Mouse (Mus musculus): ENCODE data around the gene Loxl3. TPM values are rescaled to one million over a fixed set of nuclear protein-coding genes. Genes with fewer than 3 reads are reported as not detected.

Gene Loxl3
- polyA plus RNA-seq, 1 experiment, result 18.8 TPM

GRCm38 (mm10) chr6:83014482-83015466 lies 19.2 kb upstream of the Loxl3 start:
- no peak overlapping the region for H3K4me3 ChIP-seq (ENCODE audit: insufficient read depth, low read length)
- H3K4me1 ChIP-seq (ENCODE audit: control insufficient read depth, insufficient read depth, low read length), result peaks cover 45% of the 10 kb centered on the region
- no peak overlapping the region; the same call in 1 of the 2 replicates for H3K27ac ChIP-seq (ENCODE audit: insufficient read depth, low read depth, low read length)

GRCm38 (mm10) chr6:83015749-83016148 lies 18.2 kb upstream of the Loxl3 start:
- no peak overlapping the region for H3K27ac ChIP-seq (ENCODE audit: insufficient read depth, low read depth, low read length)
- H3K4me1 ChIP-seq (ENCODE audit: control insufficient read depth, insufficient read depth, low read length), result peaks cover 38% of the 10 kb centered on the region
- TF ChIP-seq CTCF (IDR thresholded peaks at IDR 0.05; ENCODE audit: low read depth, low read length), result no peak
- TF ChIP-seq POLR2A (IDR thresholded peaks at IDR 0.05; ENCODE audit: borderline replicate concordance, low read depth, low read length), result no peak
- no peak overlapping the region for H3K4me3 ChIP-seq (ENCODE audit: insufficient read depth, low read length)

More at GRCm38 (mm10) chr6:83014482-83015466, 19.2 kb upstream of the Loxl3 start:
- TF ChIP-seq POLR2A (IDR thresholded peaks at IDR 0.05; ENCODE audit: borderline replicate concordance, low read depth, low read length) (no peak), CTCF (IDR thresholded peaks at IDR 0.05; ENCODE audit: low read depth, low read length) (no peak)

DNA sequence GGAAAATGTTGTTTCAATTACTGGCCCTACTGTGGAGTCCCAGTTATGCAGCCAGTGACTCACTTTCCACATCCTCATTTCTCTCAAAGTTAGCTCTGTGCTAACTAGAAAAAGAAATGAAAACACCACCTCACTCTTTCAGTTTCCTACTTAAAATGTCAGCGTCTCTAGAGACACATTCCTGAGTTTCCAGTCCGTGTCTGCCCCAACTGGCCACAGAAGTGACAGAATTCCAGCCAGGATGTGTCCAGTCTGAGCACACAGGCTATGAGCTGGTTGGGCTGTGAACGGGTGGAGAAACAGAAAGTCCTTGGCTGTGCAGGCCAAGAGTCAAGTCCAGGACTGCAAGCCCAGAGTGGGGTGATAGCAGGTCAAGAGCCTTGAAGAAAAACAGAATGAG lies 16.8 kb upstream of the Loxl3 start:
- Histone ChIP-seq H3K4me3 (ENCODE audit: insufficient read depth, low read length) (peak overlapping the region; percentile 28; the same call in 1 of the 2 replicates), H3K4me1 (ENCODE audit: control insufficient read depth, insufficient read depth, low read length) (peaks cover 36% of the 10 kb centered on the region), H3K27ac (ENCODE audit: insufficient read depth, low read depth, low read length) (peak overlapping the region; percentile 88)
- TF ChIP-seq POLR2A (IDR thresholded peaks at IDR 0.05; ENCODE audit: borderline replicate concordance, low read depth, low read length) (no peak), CTCF (IDR thresholded peaks at IDR 0.05; ENCODE audit: low read depth, low read length) (no peak)

DNA sequence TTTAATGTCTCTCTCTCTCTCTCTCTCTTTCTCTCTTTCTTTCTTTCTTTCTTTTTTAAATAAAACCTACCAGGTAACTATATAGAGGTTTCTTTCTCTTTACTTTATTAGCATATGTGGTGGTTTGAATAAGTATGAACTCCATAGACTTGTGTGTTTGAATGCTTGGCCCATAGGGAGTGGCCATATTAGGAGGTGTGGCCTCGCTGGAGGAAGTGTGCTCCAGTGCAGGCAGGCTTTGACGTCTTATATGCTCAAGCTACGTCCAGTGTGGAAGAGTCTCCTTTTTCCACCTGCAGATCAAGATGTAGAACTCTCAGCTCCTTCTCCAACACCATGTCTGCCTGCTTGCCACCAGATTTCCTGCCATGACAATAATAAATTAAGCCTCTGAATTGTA lies 14.9 kb upstream of the Loxl3 start:
- TF ChIP-seq POLR2A (IDR thresholded peaks at IDR 0.05; ENCODE audit: borderline replicate concordance, low read depth, low read length) (no peak), CTCF (IDR thresholded peaks at IDR 0.05; ENCODE audit: low read depth, low read length) (no peak)

GRCm38 (mm10) chr6:83020121-83020520 lies 13.9 kb upstream of the Loxl3 start:
- TF ChIP-seq POLR2A (IDR thresholded peaks at IDR 0.05; ENCODE audit: borderline replicate concordance, low read depth, low read length) (no peak), CTCF (IDR thresholded peaks at IDR 0.05; ENCODE audit: low read depth, low read length) (no peak)

More for the DNA sequence above, 14.9 kb upstream of the Loxl3 start:
- Histone ChIP-seq H3K4me3 (ENCODE audit: insufficient read depth, low read length) (no peak overlapping the region), H3K27ac (ENCODE audit: insufficient read depth, low read depth, low read length) (no peak overlapping the region), H3K4me1 (ENCODE audit: control insufficient read depth, insufficient read depth, low read length) (peaks cover 28% of the 10 kb centered on the region)

DNA sequence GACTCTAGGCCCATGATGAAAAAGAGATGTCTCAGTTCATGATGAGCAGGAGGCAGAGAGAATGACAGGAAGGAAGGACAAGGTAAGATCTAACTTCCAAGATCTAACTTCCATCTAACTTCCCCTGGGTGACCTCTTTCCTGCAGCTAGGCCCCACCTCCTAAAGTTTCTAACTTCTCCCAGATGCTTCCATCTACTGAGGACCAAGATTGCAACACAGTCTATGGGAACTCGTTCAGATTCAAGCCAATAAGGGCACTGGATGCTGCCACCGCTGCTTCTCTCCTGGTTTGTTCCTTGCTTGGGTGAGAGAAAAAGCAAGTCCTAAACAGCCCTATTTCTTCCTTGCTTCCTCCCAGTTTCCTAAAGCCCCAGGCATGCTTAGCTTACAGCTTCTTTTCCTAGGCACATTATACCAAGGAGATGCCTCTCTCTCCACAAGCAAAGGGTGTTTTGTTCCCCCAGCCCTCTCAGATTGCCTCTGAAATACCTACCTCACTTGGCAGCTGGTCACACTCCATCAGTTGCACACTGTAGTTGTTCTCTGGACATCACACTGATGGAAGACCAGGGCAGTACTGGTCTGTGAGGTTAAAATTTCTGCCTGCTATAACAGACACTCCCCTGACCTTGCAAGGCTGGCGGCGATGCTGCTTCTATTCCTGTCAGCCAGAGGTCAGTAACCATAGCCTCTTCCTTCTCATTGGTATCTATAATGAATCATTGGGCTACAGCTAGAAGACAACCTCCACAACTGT lies 13.0 kb upstream of the Loxl3 start:
- TF ChIP-seq POLR2A (IDR thresholded peaks at IDR 0.05; ENCODE audit: borderline replicate concordance, low read depth, low read length) (no peak), CTCF (IDR thresholded peaks at IDR 0.05; ENCODE audit: low read depth, low read length) (no peak)
- no peak overlapping the region for H3K27ac ChIP-seq (ENCODE audit: insufficient read depth, low read depth, low read length)
- no peak overlapping the region for H3K4me3 ChIP-seq (ENCODE audit: insufficient read depth, low read length)
- peaks cover 35% of the 10 kb centered on the region for H3K4me1 ChIP-seq (ENCODE audit: control insufficient read depth, insufficient read depth, low read length)

More at GRCm38 (mm10) chr6:83020121-83020520, 13.9 kb upstream of the Loxl3 start:
- peaks cover 34% of the 10 kb centered on the region for H3K4me1 ChIP-seq (ENCODE audit: control insufficient read depth, insufficient read depth, low read length)
- H3K27ac ChIP-seq (ENCODE audit: insufficient read depth, low read depth, low read length), result no peak overlapping the region
- H3K4me3 ChIP-seq (ENCODE audit: insufficient read depth, low read length), result no peak overlapping the region

DNA sequence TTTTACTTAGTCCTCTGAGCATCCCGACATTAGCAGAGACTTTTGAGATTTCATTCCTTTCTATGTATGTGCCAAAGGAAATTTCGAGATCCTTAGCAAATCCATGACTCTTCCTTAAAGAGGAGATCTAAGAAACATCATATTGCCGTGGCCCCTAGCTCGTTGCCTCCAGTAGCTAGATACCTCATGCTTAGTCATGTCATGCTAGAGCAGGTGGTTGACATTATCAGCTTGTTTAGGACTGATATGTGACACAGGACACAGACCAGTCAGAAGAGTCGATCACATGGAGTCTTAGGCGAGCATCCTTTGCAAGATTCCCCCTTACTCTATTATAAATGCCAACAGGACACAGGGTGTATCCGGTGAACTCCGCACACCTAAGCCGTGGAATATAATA lies 11.0 kb upstream of the Loxl3 start:
- Histone ChIP-seq H3K27ac (ENCODE audit: insufficient read depth, low read depth, low read length) (no peak overlapping the region), H3K4me3 (ENCODE audit: insufficient read depth, low read length) (no peak overlapping the region), H3K4me1 (ENCODE audit: control insufficient read depth, insufficient read depth, low read length) (peaks cover 27% of the 10 kb centered on the region)
- no peak for TF ChIP-seq POLR2A (IDR thresholded peaks at IDR 0.05; ENCODE audit: borderline replicate concordance, low read depth, low read length)
- TF ChIP-seq CTCF (IDR thresholded peaks at IDR 0.05; ENCODE audit: low read depth, low read length), result no peak

- H3K27ac ChIP-seq (ENCODE audit: insufficient read depth, low read depth, low read length), result no peak overlapping the region
- no peak overlapping the region for H3K4me3 ChIP-seq (ENCODE audit: insufficient read depth, low read length)
- H3K4me1 ChIP-seq (ENCODE audit: control insufficient read depth, insufficient read depth, low read length), result peaks cover 27% of the 10 kb centered on the region
These were observed 10.2 kb upstream of the Loxl3 start for GRCm38 (mm10) chr6:83023786-83024185.

GRCm38 (mm10) chr6:83024421-83024820 lies 9.6 kb upstream of the Loxl3 start:
- Histone ChIP-seq H3K27ac (ENCODE audit: insufficient read depth, low read depth, low read length) (no peak overlapping the region), H3K4me1 (ENCODE audit: control insufficient read depth, insufficient read depth, low read length) (peaks cover 27% of the 10 kb centered on the region), H3K4me3 (ENCODE audit: insufficient read depth, low read length) (no peak overlapping the region)
- no peak for TF ChIP-seq CTCF (IDR thresholded peaks at IDR 0.05; ENCODE audit: low read depth, low read length)

More at GRCm38 (mm10) chr6:83023786-83024185, 10.2 kb upstream of the Loxl3 start:
- TF ChIP-seq POLR2A (IDR thresholded peaks at IDR 0.05; ENCODE audit: borderline replicate concordance, low read depth, low read length) (no peak), CTCF (IDR thresholded peaks at IDR 0.05; ENCODE audit: low read depth, low read length) (no peak)
